ENCODE assay signal across 8 mouse cellular contexts in genomic region chr4:98702201-98702894, GRCm38 (mm10). TPM values are rescaled to one million over a fixed set of nuclear protein-coding genes. Genes with fewer than 3 reads are reported as not detected.
DNase-seq lines count a peak whose midpoint lies in the region; ATAC-seq lines count a peak whose summit lies in the region.

No protein-coding gene starts in this region.

- H3K9me3 ChIP-seq in embryonic facial prominence, embryonic 13.5 days, result no peaks in the 10 kb centered on the region
- H3K9me3 ChIP-seq in heart, embryonic 12.5 days (replicated peaks), result no peaks in the 10 kb centered on the region
- no peaks in the 10 kb centered on the region for H3K9me3 ChIP-seq in kidney, embryonic 16.5 days (ENCODE audit: low read length)
- H3K9me3 ChIP-seq in limb, embryonic 15.5 days, result no peaks in the 10 kb centered on the region
- no peaks in the 10 kb centered on the region for H3K9me3 ChIP-seq in neural tube, embryonic 13.5 days

- peak; percentile 24 for DNase-seq in 416B (ENCODE audit: low read depth)
- peak; percentile 53 for DNase-seq in adrenal gland, postnatal 25 days
- peak; percentile 30 to 38 for DNase-seq in thymus, postnatal 36 days

- peak; percentile 23; the same call in 1 of the 2 replicates for ATAC-seq in embryonic facial prominence, embryonic 13.5 days (ENCODE audit: insufficient number of reproducible peaks, insufficient read depth, low FRiP score, low TSS enrichment, low read depth)
- no peak for ATAC-seq in heart, embryonic 12.5 days (ENCODE audit: insufficient number of reproducible peaks, low FRiP score)
- peak; percentile 50 for ATAC-seq in kidney, embryonic 16.5 days (ENCODE audit: low FRiP score, low TSS enrichment)
- ATAC-seq in limb, embryonic 15.5 days (ENCODE audit: insufficient number of reproducible peaks, low FRiP score, low TSS enrichment, low read depth), result 0 out of 2 replicates have a peak, but pooled peaks have one; percentile 36
- ATAC-seq in neural tube, embryonic 13.5 days (ENCODE audit: low read depth), result peak; percentile 64

- no peak overlapping the region for H3K4me3 ChIP-seq in embryonic facial prominence, embryonic 13.5 days
- H3K4me3 ChIP-seq in heart, embryonic 12.5 days, result no peak overlapping the region
- no peak overlapping the region for H3K4me3 ChIP-seq in kidney, embryonic 16.5 days (ENCODE audit: low read length)
- no peak overlapping the region for H3K4me3 ChIP-seq in limb, embryonic 15.5 days
- H3K4me3 ChIP-seq in neural tube, embryonic 13.5 days, result no peak overlapping the region

- peaks cover 15% of the 10 kb centered on the region for H3K4me1 ChIP-seq in embryonic facial prominence, embryonic 13.5 days
- H3K4me1 ChIP-seq in heart, embryonic 12.5 days (replicated peaks), result peaks cover 11% of the 10 kb centered on the region
- H3K4me1 ChIP-seq in kidney, embryonic 16.5 days (ENCODE audit: insufficient read depth, low read length), result no peaks in the 10 kb centered on the region
- peaks cover 7% of the 10 kb centered on the region for H3K4me1 ChIP-seq in limb, embryonic 15.5 days
- 0 out of 2 replicates have a peak, but pooled peaks cover 3% of the 10 kb centered on the region for H3K4me1 ChIP-seq in neural tube, embryonic 13.5 days (replicated peaks)

- no peaks in the 10 kb centered on the region for H3K27me3 ChIP-seq in embryonic facial prominence, embryonic 13.5 days
- no peaks in the 10 kb centered on the region for H3K27me3 ChIP-seq in heart, embryonic 12.5 days (replicated peaks)
- no peaks in the 10 kb centered on the region for H3K27me3 ChIP-seq in kidney, embryonic 16.5 days (ENCODE audit: insufficient read depth, low read length)
- H3K27me3 ChIP-seq in limb, embryonic 15.5 days, result no peaks in the 10 kb centered on the region
- H3K27me3 ChIP-seq in neural tube, embryonic 13.5 days, result no peaks in the 10 kb centered on the region

- no peak overlapping the region for H3K9ac ChIP-seq in embryonic facial prominence, embryonic 13.5 days
- no peak overlapping the region for H3K9ac ChIP-seq in heart, embryonic 12.5 days
- no peak overlapping the region for H3K9ac ChIP-seq in kidney, embryonic 16.5 days (replicated peaks; ENCODE audit: low read length)
- H3K9ac ChIP-seq in limb, embryonic 15.5 days, result no peak overlapping the region
- H3K9ac ChIP-seq in neural tube, embryonic 13.5 days, result no peak overlapping the region

- WGBS in embryonic facial prominence, embryonic 13.5 days, result 28% methylated on average over 12 of the region's 12 CpGs
- WGBS in heart, embryonic 12.5 days, result 23% methylated on average over 12 of the region's 12 CpGs
- WGBS in kidney, embryonic 16.5 days, result 26% methylated on average over 12 of the region's 12 CpGs
- WGBS in limb, embryonic 15.5 days, result 24% methylated on average over 12 of the region's 12 CpGs
- 35% methylated on average over 12 of the region's 12 CpGs for WGBS in neural tube, embryonic 13.5 days

- H3K27ac ChIP-seq in embryonic facial prominence, embryonic 13.5 days, result no peak overlapping the region
- no peak overlapping the region for H3K27ac ChIP-seq in heart, embryonic 12.5 days (ENCODE audit: poor library complexity, severe bottlenecking)
- H3K27ac ChIP-seq in kidney, embryonic 16.5 days (ENCODE audit: low read length), result no peak overlapping the region
- H3K27ac ChIP-seq in limb, embryonic 15.5 days, result no peak overlapping the region
- no peak overlapping the region for H3K27ac ChIP-seq in neural tube, embryonic 13.5 days (replicated peaks)

- H3K4me2 ChIP-seq in embryonic facial prominence, embryonic 13.5 days, result peak overlapping the region; percentile 44
- peak overlapping the region; percentile 27 for H3K4me2 ChIP-seq in heart, embryonic 12.5 days
- no peak overlapping the region for H3K4me2 ChIP-seq in kidney, embryonic 16.5 days (replicated peaks; ENCODE audit: low read depth, low read length)
- H3K4me2 ChIP-seq in limb, embryonic 15.5 days, result peak overlapping the region; percentile 32; the same call in 1 of the 2 replicates
- peak overlapping the region; percentile 27; the same call in 1 of the 2 replicates for H3K4me2 ChIP-seq in neural tube, embryonic 13.5 days

- no peaks in the 10 kb centered on the region for H3K36me3 ChIP-seq in embryonic facial prominence, embryonic 13.5 days
- no peaks in the 10 kb centered on the region for H3K36me3 ChIP-seq in heart, embryonic 12.5 days
- H3K36me3 ChIP-seq in kidney, embryonic 16.5 days (ENCODE audit: insufficient read depth, low read length), result no peaks in the 10 kb centered on the region
- no peaks in the 10 kb centered on the region for H3K36me3 ChIP-seq in limb, embryonic 15.5 days
- H3K36me3 ChIP-seq in neural tube, embryonic 13.5 days, result no peaks in the 10 kb centered on the region

RNA-seq across cellular contexts. Expression of gene L1td1, which starts 24.2 kb away (rescaled TPM):
- total RNA-seq in adrenal gland, postnatal 25 days (2021), result not detected in 2 replicates
- polyA plus RNA-seq in embryonic facial prominence, embryonic 13.5 days (2015; fragmentation: Nextera tagmentation; extraction: Ambion mirVana), result 0.43 and 1.7 TPM in 2 replicates
- polyA plus RNA-seq in heart, embryonic 12.5 days (2016; fragmentation: Nextera tagmentation; extraction: Ambion mirVana), result 0.41 TPM in 1 of 2 replicates, not detected in the other
- 0.45 and 0.50 TPM in 2 replicates for polyA plus RNA-seq in kidney, embryonic 16.5 days (2015; fragmentation: Nextera tagmentation; extraction: Ambion mirVana)
- 0.14 and 0.29 TPM in 2 replicates for polyA plus RNA-seq in limb, embryonic 15.5 days (2015; fragmentation: Nextera tagmentation; extraction: Ambion mirVana)
- not detected in 2 replicates for polyA plus RNA-seq in neural tube, embryonic 13.5 days (2015; fragmentation: Nextera tagmentation; extraction: Ambion mirVana)
